Mouse (Mus musculus) liver, embryonic 11.5 days (tissue): ENCODE measurements at regions not wholly inside any gene's neighbourhood (a gene's known extent, or its start where the extent isn't known, plus 50 kb on each side); places are given as distances from the start of the nearest gene placed in this dataset.

Source experiments
- ATAC-seq: fragments of 200-750 bp; cut with Nextera tagmentation; replicated peaks from 2 replicates; pipeline ENCODE4 v1.8.0; 2017; ENCODE audit warnings: moderate number of reproducible peaks, mild to moderate bottlenecking, moderate TSS enrichment, moderate library complexity; ENCODE audit not compliant: low FRiP score
- DNase-seq: peaks from one replicate; pipeline ENCODE4 v3.0.0-alpha.2; 2017; ENCODE audit warnings: low spot score
- H3K27ac ChIP-seq: fragments of 300-500 bp; sonication (generic); 2 replicates; pipeline ENCODE4 v1.5.1; 2014; ENCODE audit warnings: mild to moderate bottlenecking, low read depth, low read length, control low read depth
- H3K27me3 ChIP-seq: fragments of 300-500 bp; sonication (generic); replicated peaks from 2 replicates; pipeline ENCODE4 v1.6.1; 2014; ENCODE audit warnings: low read length, mixed read lengths; ENCODE audit not compliant: control insufficient read depth, insufficient read depth
- H3K36me3 ChIP-seq: fragments of 300-500 bp; sonication (generic); 2 replicates; pipeline ENCODE4 v1.6.1; 2014; ENCODE audit warnings: mild to moderate bottlenecking, low read length, moderate library complexity, mixed read lengths; ENCODE audit not compliant: control insufficient read depth, insufficient read depth
- H3K4me1 ChIP-seq: fragments of 300-500 bp; sonication (generic); replicated peaks from 2 replicates; pipeline ENCODE4 v1.6.1; 2014; ENCODE audit warnings: low read length, mixed read lengths; ENCODE audit not compliant: control insufficient read depth, insufficient read depth
- H3K4me2 ChIP-seq: fragments of 300-500 bp; sonication (generic); 2 replicates; pipeline ENCODE4 v1.6.1; 2014; ENCODE audit warnings: mild to moderate bottlenecking, control low read depth, moderate library complexity
- H3K4me3 ChIP-seq: fragments of 300-500 bp; sonication (generic); 2 replicates; pipeline ENCODE4 v1.5.1; 2014; ENCODE audit warnings: low read depth, low read length, control low read depth
- H3K9ac ChIP-seq: fragments of 300-500 bp; sonication (generic); 2 replicates; pipeline ENCODE4 v1.6.1; 2014; ENCODE audit warnings: low read depth, low read length, control low read depth
- H3K9me3 ChIP-seq: fragments of 300-500 bp; sonication (generic); 2 replicates; pipeline ENCODE4 v1.6.1; 2016; ENCODE audit warnings: low read length, inconsistent platforms, mixed read lengths; ENCODE audit not compliant: control insufficient read depth
- WGBS: fragments of 180-500 bp; shearing (Covaris S2); extraction: QIAGEN DNeasy Blood & Tissue Kit; methylation state at CpG from one replicate; pipeline ENCODE4 v1.1.7; 2014; 5-methylcytosine and 5-hydroxymethylcytosine counted together

GRCm38 (mm10) chr12:109745731-109746484, 145.8 kb upstream of the Rtl1 start:
- Histone ChIP-seq H3K27me3 (no peaks in the 10 kb centered on the region), H3K4me3 (no peak overlapping the region), H3K9ac (no peak overlapping the region), H3K36me3 (no peaks in the 10 kb centered on the region), H3K27ac (no peak overlapping the region), H3K4me2 (no peak overlapping the region), H3K4me1 (no peaks in the 10 kb centered on the region; the same call in none of the 2 replicates), H3K9me3 (no peaks in the 10 kb centered on the region)
- ATAC-seq (no peak), DNase-seq (peak; percentile 30)
- 69% methylated on average over 15 of the region's 15 CpGs for WGBS

DNA sequence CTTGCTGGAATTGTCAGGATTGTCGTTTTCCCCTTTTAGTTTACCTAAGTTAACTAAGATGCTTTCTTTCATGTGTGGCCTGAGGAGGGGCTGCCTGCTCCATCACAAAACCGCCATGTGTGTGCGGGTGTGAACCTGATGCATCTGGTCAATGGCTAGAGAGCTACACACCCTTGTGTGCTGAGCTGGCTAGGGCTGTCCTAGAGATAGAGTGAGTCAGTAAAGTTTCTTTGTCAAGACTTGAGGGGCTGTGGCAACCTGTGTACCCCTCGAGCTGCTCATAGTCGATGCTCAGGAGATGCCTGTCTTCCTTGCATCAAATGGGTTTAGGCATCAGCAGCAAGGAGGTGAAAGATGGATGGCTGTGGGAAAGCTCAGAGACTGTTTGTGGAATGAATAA, 147.1 kb upstream of the Rtl1 start:
- Histone ChIP-seq H3K36me3 (no peaks in the 10 kb centered on the region), H3K9ac (no peak overlapping the region), H3K27ac (no peak overlapping the region), H3K27me3 (no peaks in the 10 kb centered on the region), H3K4me1 (no peaks in the 10 kb centered on the region; the same call in none of the 2 replicates), H3K9me3 (no peaks in the 10 kb centered on the region), H3K4me3 (no peak overlapping the region), H3K4me2 (no peak overlapping the region)
- peak; percentile 27 for DNase-seq
- ATAC-seq, result no peak
- WGBS, result 68% methylated on average over 5 of the region's 5 CpGs

GRCm38 (mm10) chr12:109747776-109748175, 147.6 kb upstream of the Rtl1 start:
- DNase-seq (peak; percentile 30), ATAC-seq (no peak)
- 69% methylated on average over 13 of the region's 13 CpGs for WGBS

DNA sequence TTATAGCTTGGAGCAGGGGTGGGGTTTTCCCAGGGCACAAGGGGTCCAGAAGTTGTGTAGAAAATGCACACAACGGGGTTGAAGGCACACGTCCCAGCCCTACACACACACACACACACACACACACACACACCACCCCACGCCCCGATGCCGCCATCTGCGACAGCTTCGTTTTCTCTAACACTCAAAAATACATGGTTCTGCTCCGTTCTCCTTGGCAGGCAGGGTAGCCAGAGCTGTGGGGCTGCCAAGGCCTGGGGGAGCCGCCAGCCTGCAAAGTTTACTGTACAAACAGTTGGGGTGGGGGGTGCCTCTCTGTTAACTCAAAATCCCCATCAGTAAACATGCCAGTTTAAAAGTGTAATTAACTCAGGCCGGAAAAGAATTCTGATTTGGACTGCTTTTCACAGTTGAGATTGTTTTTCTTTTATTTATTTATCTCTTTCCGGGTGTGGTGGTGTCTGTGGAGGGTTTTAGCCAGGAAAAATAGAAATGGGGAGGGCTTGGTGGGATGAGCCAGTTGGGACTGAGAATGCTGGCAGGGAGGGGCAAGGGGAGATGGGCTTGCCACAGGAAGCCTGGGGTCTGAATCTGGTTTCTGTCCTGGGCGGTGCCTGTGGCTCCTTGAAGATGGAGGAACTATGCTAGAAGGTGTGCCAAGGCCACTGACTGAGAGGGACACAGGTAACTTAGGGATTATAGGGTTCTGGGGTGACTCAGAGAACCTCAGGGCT, 148.4 kb upstream of the Rtl1 start:
- no peaks in the 10 kb centered on the region; the same call in none of the 2 replicates for H3K4me1 ChIP-seq
- H3K9me3 ChIP-seq, result no peaks in the 10 kb centered on the region
- WGBS, result 68% methylated on average over 12 of the region's 12 CpGs
- H3K27ac ChIP-seq, result 0 out of 2 replicates have a peak overlapping the region, but pooled peaks have one; percentile 33
- H3K36me3 ChIP-seq, result no peaks in the 10 kb centered on the region
- no peak overlapping the region for H3K9ac ChIP-seq
- H3K4me2 ChIP-seq, result no peak overlapping the region
- DNase-seq, result peak; percentile 27
- no peak overlapping the region for H3K4me3 ChIP-seq
- no peaks in the 10 kb centered on the region for H3K27me3 ChIP-seq
- ATAC-seq, result no peak

More at GRCm38 (mm10) chr12:109747776-109748175, 147.6 kb upstream of the Rtl1 start:
- H3K4me1 ChIP-seq, result no peaks in the 10 kb centered on the region; the same call in none of the 2 replicates
- H3K27ac ChIP-seq, result 0 out of 2 replicates have a peak overlapping the region, but pooled peaks have one; percentile 32
- H3K4me2 ChIP-seq, result no peak overlapping the region
- H3K4me3 ChIP-seq, result no peak overlapping the region
- H3K9me3 ChIP-seq, result no peaks in the 10 kb centered on the region
- H3K9ac ChIP-seq, result no peak overlapping the region
- no peaks in the 10 kb centered on the region for H3K36me3 ChIP-seq
- no peaks in the 10 kb centered on the region for H3K27me3 ChIP-seq

- peak overlapping the region; percentile 60; the same call in 1 of the 2 replicates for H3K27ac ChIP-seq
- no peaks in the 10 kb centered on the region for H3K9me3 ChIP-seq
- no peaks in the 10 kb centered on the region for H3K36me3 ChIP-seq
- H3K4me2 ChIP-seq, result peak overlapping the region; percentile 32
- ATAC-seq, result peak; percentile 18; the same call in 1 of the 2 replicates
- H3K4me3 ChIP-seq, result no peak overlapping the region
- WGBS, result 36% methylated on average over 2 of the region's 2 CpGs
- no peak for DNase-seq
- no peaks in the 10 kb centered on the region for H3K27me3 ChIP-seq
- no peak overlapping the region for H3K9ac ChIP-seq
- no peaks in the 10 kb centered on the region; the same call in none of the 2 replicates for H3K4me1 ChIP-seq
Observed at GRCm38 (mm10) chr12:109749256-109749655, 149.1 kb upstream of the Rtl1 start.

- Histone ChIP-seq H3K9ac (no peak overlapping the region), H3K4me2 (peak overlapping the region; percentile 32), H3K36me3 (no peaks in the 10 kb centered on the region), H3K4me3 (no peak overlapping the region), H3K9me3 (no peaks in the 10 kb centered on the region), H3K27me3 (no peaks in the 10 kb centered on the region), H3K27ac (peak overlapping the region; percentile 60; the same call in 1 of the 2 replicates), H3K4me1 (no peaks in the 10 kb centered on the region; the same call in none of the 2 replicates)
- DNase-seq (peak; percentile 57), ATAC-seq (peak; percentile 40)
- WGBS, result 15% methylated on average over 14 of the region's 14 CpGs
Observed at GRCm38 (mm10) chr12:109749711-109750243, 149.6 kb upstream of the Rtl1 start.

DNA sequence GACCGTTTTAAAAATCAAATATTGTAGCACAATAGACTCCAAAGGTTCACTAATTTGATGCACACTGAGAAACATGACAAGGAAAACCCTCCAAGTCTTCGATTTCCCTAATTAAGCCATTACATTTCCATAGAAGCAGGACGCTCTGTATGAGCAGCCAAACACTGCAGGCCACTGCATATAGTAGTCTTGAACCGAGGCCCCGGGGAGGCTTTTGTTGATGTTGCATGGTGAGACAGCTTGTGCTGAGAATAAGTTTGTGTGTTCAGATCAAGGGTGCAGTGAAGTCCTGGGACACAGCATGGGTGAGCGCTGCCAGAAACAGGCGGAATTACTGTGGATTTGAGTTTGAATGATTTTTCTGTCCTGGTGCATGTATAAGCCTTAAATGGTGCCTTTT, 154.9 kb upstream of the Rtl1 start:
- no peak overlapping the region for H3K4me3 ChIP-seq
- ATAC-seq (no peak), DNase-seq (no peak)
- H3K4me1 ChIP-seq, result no peaks in the 10 kb centered on the region
- no peak overlapping the region for H3K27ac ChIP-seq
- H3K9me3 ChIP-seq, result no peaks in the 10 kb centered on the region
- 81% methylated on average over 7 of the region's 7 CpGs for WGBS
- no peaks in the 10 kb centered on the region for H3K27me3 ChIP-seq
- no peak overlapping the region for H3K9ac ChIP-seq
- no peak overlapping the region for H3K4me2 ChIP-seq
- no peaks in the 10 kb centered on the region for H3K36me3 ChIP-seq

DNA sequence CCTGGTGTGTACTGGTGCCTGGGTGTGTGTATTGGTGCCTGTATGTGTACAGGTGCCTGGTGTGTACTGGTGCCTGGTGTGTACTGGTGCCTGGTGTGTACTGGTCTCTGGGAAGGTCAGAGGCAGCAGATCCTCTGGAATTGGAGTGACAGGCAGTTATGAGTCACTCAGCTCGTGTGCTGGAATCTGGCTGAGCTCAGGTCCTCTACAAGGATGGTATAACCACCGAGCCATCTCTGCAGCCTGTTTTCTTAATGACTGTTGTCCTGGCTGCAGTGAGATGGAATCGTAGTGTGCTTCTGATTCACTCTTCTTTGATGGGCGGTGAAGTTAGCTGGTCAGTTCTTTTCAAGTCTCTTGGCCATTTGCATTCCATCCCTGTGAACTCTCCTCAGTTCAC, 164.2 kb upstream of the Rtl1 start:
- no peaks in the 10 kb centered on the region for H3K36me3 ChIP-seq
- H3K4me2 ChIP-seq, result no peak overlapping the region
- H3K9ac ChIP-seq, result no peak overlapping the region
- 67% methylated on average over 4 of the region's 4 CpGs for WGBS
- no peaks in the 10 kb centered on the region for H3K27me3 ChIP-seq
- no peak overlapping the region for H3K4me3 ChIP-seq
- H3K27ac ChIP-seq, result no peak overlapping the region
- H3K4me1 ChIP-seq, result no peaks in the 10 kb centered on the region
- DNase-seq (no peak), ATAC-seq (no peak)
- H3K9me3 ChIP-seq, result no peaks in the 10 kb centered on the region
